Mouse (Mus musculus) midbrain, embryonic 11.5 days (tissue): Measurements from ENCODE around the gene Mum1. TPM values are rescaled to one million over a fixed set of nuclear protein-coding genes. Genes with fewer than 3 reads are reported as not detected.

ENCODE experiments used
- ATAC-seq: fragments of 200-750 bp; cut with Nextera tagmentation; 2 replicates; pipeline ENCODE4 v1.8.0; 2017; ENCODE audit warnings: moderate TSS enrichment, moderate library complexity; ENCODE audit not compliant: low FRiP score
- DNase-seq: peaks from one replicate; pipeline ENCODE4 v3.0.0; 2015; ENCODE audit warnings: low spot score; ENCODE audit errors: missing footprints
- H3K27ac ChIP-seq: fragments of 300-500 bp; sonication (generic); 2 replicates; pipeline ENCODE4 v1.5.1; 2014; ENCODE audit warnings: low read depth, low read length
- H3K27me3 ChIP-seq: fragments of 300-500 bp; sonication (generic); 2 replicates; pipeline ENCODE4 v1.6.1; 2014; ENCODE audit warnings: mild to moderate bottlenecking, low read length, moderate library complexity, mixed read lengths; ENCODE audit not compliant: control insufficient read depth, insufficient read depth
- H3K36me3 ChIP-seq: fragments of 300-500 bp; sonication (generic); 2 replicates; pipeline ENCODE4 v1.6.1; 2014; ENCODE audit warnings: mild to moderate bottlenecking, low read length, moderate library complexity, mixed read lengths; ENCODE audit not compliant: control insufficient read depth, insufficient read depth
- H3K4me1 ChIP-seq: fragments of 300-500 bp; sonication (generic); 2 replicates; pipeline ENCODE4 v1.6.1; 2014; ENCODE audit warnings: low read length; ENCODE audit not compliant: control insufficient read depth, insufficient read depth
- H3K4me2 ChIP-seq: fragments of 300-500 bp; sonication (generic); 2 replicates; pipeline ENCODE4 v1.6.1; 2014; ENCODE audit warnings: mild to moderate bottlenecking, moderate library complexity
- H3K4me3 ChIP-seq: fragments of 300-500 bp; sonication (generic); 2 replicates; pipeline ENCODE4 v1.5.1; 2014; ENCODE audit warnings: low read depth, low read length
- H3K9ac ChIP-seq: fragments of 300-500 bp; sonication (generic); 2 replicates; pipeline ENCODE4 v1.6.1; 2014; ENCODE audit warnings: low read length
- H3K9me3 ChIP-seq: fragments of 300-500 bp; sonication (generic); 2 replicates; pipeline ENCODE4 v1.6.1; 2016; ENCODE audit warnings: low read length; ENCODE audit not compliant: control insufficient read depth
- WGBS: fragments of 180-500 bp; shearing (Covaris S2); extraction: QIAGEN DNeasy Blood & Tissue Kit; methylation state at CpG from one replicate; pipeline ENCODE4 v1.1.7; 2014; 5-methylcytosine and 5-hydroxymethylcytosine counted together
- microRNA-seq: library from miRNA; unstranded; fragments of <30 nt; microRNA quantifications from one replicate; pipeline ENCODE4, GENCODE M21; 2017
- polyA plus RNA-seq: library from polyadenylated mRNA; unstranded; fragments of >200 nt; fragmentation: Nextera tagmentation; extraction: Ambion mirVana; gene quantifications from 2 replicates; pipeline ENCODE4 v1.2.1, GENCODE M21; 2014

The Mum1 gene
- polyA plus RNA-seq, 1 experiment from 2014 or later: 142 TPM

DNA sequence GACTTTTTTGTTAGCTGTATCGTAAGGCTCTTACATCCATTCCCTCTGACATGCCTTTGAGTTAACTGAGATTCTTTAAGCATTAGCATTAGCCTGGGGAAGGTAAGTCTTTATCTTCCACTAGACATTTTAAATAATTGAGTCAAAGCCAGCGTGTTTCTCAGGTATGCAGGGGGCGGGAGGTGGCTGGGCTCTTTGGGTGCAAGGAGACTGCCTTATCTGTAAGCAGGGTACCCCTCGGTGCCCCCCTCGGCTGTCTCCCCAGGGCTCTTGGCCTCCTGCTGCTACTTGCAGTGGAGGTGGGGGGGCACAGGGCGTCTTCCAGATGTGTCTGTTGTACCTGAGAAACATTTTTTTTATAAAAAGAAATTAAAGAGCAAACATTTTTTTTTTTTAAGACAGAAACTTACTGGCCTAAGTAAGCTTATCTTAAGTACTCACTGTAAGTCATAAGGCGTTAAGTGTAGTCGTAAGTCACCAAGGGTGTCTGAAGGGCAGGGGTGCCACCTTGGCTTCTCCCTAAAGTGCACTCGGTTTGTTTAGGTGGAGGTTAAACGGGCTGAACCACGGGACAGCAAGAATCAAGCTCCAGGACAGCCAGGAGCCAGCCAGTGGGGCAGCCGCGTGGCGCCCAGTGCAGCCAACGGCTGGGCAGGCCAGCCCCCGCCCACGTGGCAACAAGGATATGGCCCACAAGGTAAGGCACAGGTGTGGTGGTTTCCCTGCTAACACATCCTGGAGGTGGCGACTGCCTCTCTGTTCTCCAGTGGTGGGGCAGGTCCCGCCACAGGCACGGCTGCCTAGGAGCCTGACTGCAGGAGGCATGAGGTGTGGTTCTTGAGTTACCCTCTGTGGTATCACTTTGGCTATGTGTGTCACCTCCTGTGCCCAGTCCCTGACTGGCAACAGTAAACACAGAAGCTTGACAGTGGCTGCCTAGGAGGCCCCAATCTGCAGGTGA, 56.5 kb downstream of the Mum1 start:
- Histone ChIP-seq H3K9ac (no peak overlapping the region), H3K9me3 (no peaks in the 10 kb centered on the region), H3K36me3 (peaks cover 49% of the 10 kb centered on the region), H3K27me3 (no peaks in the 10 kb centered on the region), H3K4me2 (no peak overlapping the region), H3K4me1 (no peaks in the 10 kb centered on the region), H3K4me3 (no peak overlapping the region), H3K27ac (no peak overlapping the region)
- DNase-seq (no peak), ATAC-seq (no peak)
- WGBS: 92% methylated on average over 20 of the region's 20 CpGs

DNA sequence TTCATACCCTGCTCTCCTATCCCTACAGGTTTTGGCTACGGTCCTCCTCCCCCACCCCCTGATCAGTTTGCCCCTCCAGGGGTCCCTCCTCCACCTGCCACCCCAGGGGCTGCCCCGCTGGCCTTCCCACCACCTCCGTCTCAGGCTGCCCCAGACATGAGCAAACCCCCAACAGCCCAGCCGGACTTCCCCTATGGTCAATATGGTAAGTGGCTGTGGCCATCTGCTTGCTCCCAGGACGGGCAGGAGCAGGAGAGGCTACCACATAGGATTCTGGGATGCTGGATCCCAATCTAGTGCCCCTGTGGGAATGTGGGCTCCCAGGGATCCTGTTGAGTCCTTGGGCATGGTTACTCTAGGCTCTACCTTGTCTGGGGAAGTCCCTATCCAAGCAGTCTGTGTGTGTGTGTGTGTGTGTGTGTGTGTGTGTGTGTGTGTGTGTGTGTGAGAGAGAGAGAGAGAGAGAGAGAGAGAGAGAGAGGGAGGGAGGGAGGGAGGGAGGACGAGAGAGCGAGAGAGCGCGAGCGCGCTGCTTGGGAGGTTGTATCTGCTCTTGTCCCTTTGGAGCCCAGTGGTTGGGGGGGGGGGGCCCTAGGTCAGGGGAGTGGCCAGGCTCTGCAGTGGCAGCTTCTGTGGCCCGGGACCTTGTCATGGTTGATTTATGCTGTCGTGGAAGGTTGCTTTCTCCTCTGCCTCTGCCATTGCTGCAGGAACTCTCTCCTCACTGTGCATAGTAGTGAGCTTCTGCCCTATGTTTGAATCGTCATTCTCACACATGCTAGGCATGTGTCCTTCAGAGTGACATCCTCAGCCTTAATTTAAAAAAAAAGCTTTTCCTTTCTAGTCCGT, 59.2 kb downstream of the Mum1 start:
- Histone ChIP-seq H3K4me2 (no peak overlapping the region), H3K4me3 (no peak overlapping the region), H3K4me1 (no peaks in the 10 kb centered on the region), H3K27me3 (no peaks in the 10 kb centered on the region), H3K9ac (no peak overlapping the region), H3K36me3 (peaks cover 33% of the 10 kb centered on the region), H3K27ac (no peak overlapping the region), H3K9me3 (no peaks in the 10 kb centered on the region)
- ATAC-seq (no peak), DNase-seq (no peak)
- 79% methylated on average over 15 of the region's 15 CpGs for WGBS

DNA sequence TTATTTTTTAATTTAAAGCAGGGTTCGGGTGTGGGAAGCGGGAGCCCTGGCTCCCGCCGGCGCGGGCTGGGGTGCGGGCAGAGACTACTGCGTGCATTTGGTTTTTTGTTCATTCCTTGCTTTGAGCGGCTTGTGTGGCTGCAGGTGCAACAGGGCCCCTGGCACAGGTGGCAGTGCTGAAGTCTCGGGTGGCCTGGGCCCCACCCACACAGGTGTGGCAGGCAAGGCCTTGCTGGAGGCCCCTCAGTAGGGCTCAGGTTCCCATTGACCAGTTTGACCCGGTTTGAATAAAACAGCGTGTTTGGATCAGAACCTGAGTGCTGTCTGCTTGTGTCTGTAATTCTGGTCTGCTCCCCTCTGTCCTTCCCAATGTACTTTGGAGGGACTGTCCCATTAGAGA, 61.9 kb downstream of the Mum1 start:
- Histone ChIP-seq H3K4me2 (no peak overlapping the region), H3K36me3 (peaks cover 31% of the 10 kb centered on the region), H3K4me3 (no peak overlapping the region), H3K27ac (no peak overlapping the region), H3K27me3 (no peaks in the 10 kb centered on the region), H3K9ac (no peak overlapping the region), H3K4me1 (peaks cover 5% of the 10 kb centered on the region; the same call in 1 of the 2 replicates), H3K9me3 (no peaks in the 10 kb centered on the region)
- 93% methylated on average over 12 of the region's 12 CpGs for WGBS
- ATAC-seq (no peak), DNase-seq (no peak)

DNA sequence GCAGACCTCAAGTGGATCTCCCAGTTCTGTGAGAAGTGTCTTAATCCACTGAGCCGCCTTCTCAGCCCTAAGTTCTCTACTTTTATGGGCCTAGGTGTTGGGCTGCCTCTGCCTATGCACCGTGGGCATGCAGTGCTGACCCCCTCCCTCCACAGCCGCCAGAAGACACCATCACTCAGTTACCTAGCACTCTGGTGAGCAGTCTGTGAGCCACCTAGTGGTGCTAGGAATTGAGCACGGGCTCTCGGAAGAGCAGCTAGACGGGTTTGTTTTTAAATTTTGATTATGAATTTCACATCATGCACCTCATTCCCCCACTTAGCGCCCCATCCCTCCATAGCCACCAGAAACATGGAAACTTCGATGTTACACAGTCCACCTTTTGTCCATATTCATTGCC, 62.4 kb downstream of the Mum1 start:
- Histone ChIP-seq H3K4me1 (peaks cover 11% of the 10 kb centered on the region; the same call in 1 of the 2 replicates), H3K9me3 (no peaks in the 10 kb centered on the region), H3K27me3 (no peaks in the 10 kb centered on the region), H3K9ac (no peak overlapping the region), H3K4me2 (no peak overlapping the region), H3K36me3 (peaks cover 26% of the 10 kb centered on the region), H3K4me3 (no peak overlapping the region), H3K27ac (no peak overlapping the region)
- 74% methylated on average over 8 of the region's 8 CpGs for WGBS
- ATAC-seq: no peak
- DNase-seq: no peak

DNA sequence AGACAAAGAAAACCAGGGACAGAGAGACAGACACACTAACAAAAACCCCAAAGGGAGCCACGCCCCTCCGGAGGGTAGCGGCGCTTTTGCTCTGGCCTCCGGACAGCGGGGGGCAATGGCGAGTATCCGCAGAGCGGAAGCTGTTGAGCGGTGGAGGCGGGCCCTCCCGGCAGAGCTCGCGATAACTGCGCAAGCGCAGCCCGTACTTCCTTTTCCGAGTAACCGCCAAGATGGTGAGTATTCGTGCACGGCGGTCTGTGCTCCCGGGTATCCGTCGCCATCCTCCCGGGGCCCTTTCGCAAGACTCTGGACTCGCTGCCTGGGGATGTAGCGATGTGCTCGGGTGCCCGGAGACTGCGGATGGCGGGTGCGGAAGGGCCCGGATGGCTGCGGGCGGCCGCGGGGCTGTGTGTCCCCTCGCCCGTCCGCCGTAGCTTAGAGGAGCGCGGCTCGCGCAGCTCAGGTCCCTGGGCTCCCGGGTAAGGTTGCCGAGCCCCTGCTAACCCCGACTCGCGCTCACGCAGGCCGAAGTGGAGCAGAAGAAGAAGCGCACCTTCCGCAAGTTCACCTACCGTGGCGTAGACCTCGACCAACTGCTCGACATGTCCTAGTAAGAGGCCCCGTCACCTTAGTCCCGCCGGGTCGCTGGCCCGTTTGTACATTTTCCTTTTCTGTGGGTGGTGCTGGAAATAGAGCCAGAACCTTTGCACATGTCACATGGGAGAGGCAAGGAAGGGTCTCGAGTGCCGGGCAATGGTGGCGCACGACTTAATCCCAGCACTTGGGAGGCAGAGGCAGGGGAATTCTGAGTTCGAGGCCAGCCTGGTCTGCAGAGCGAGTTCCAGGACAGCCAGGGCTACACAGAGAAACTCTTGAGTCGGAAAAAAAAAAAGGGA, 66.3 kb downstream of the Mum1 start, which contains the start of gene Rps15:
Rps15 (plus strand) TSS at position 203 of the 896 bp plus-strand sequence.
- Histone ChIP-seq H3K4me2 (peak within 1 kb of the TSS; percentile 99), H3K27ac (peak within 1 kb of the TSS; percentile 88), H3K9me3 (no peaks in the 10 kb centered on the region), H3K9ac (peak within 1 kb of the TSS; percentile 99), H3K36me3 (peaks cover 17% of the 10 kb centered on the region), H3K27me3 (no peaks in the 10 kb centered on the region), H3K4me3 (peak within 1 kb of the TSS; percentile 91), H3K4me1 (peaks cover 36% of the 10 kb centered on the region)
- ATAC-seq: peak; percentile 85
- DNase-seq: peak; percentile 99
- under 1% methylated on average over 71 of the region's 72 CpGs for WGBS

DNA sequence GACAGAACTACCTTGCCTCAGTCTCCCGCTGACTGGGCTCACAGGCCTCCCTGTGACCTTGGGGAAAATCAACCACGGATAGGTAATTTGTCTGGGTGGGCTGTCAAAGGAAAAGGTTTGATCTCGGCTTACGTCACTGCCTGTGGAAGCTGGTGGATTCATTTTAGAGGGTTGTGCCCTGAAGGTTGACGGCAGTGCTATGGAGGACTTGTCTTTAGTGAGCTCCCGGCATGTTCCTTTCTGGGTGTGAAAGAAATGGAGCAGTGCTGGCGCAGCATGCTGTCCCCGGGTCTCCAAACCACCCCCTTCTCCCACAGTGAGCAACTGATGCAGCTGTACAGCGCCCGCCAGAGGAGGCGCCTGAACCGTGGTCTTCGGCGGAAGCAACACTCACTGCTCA, 67.1 kb downstream of the Mum1 start:
- H3K4me3 ChIP-seq: peak overlapping the region; percentile 91
- DNase-seq (peak; percentile 84), ATAC-seq (no peak)
- H3K9me3 ChIP-seq: no peaks in the 10 kb centered on the region
- peaks cover 13% of the 10 kb centered on the region for H3K36me3 ChIP-seq
- 0 out of 2 replicates have a peak overlapping the region, but pooled peaks have one; percentile 20 for H3K27ac ChIP-seq
- WGBS: 27% methylated on average over 14 of the region's 14 CpGs
- peaks cover 43% of the 10 kb centered on the region for H3K4me1 ChIP-seq
- H3K9ac ChIP-seq: peak overlapping the region; percentile 99
- H3K27me3 ChIP-seq: no peaks in the 10 kb centered on the region
- H3K4me2 ChIP-seq: peak overlapping the region; percentile 99

Small RNAs within 50 kb of the gene (microRNA-seq; reads per million reads assigned to microRNA genes)
- 1.5 reads per million for gene Mir6911

Other genes with a start within 250 kb of the Mum1 start
- 11.9 and 13.5 TPM in 2 replicates for gene Tmem259, start 242.1 kb upstream of the Mum1 start, polyA plus RNA-seq
- 158 and 160 TPM in 2 replicates for gene Cnn2, start 237.8 kb upstream of the Mum1 start, polyA plus RNA-seq
- gene Abca7, start 229.9 kb upstream of the Mum1 start, polyA plus RNA-seq: 2.8 and 2.9 TPM in 2 replicates
- gene Arhgap45, start 209.8 kb upstream of the Mum1 start, polyA plus RNA-seq: 3.6 and 3.8 TPM in 2 replicates
- gene Polr2e, start 186.6 kb upstream of the Mum1 start, polyA plus RNA-seq: 200 and 225 TPM in 2 replicates
- 581 and 594 TPM in 2 replicates for gene Gpx4, start 179.3 kb upstream of the Mum1 start, polyA plus RNA-seq
- 7.0 and 7.3 TPM in 2 replicates for gene Sbno2, start 120.9 kb upstream of the Mum1 start, polyA plus RNA-seq
- 18.5 and 23.1 TPM in 2 replicates for gene Stk11, start 110.6 kb upstream of the Mum1 start, polyA plus RNA-seq
- 329 and 355 TPM in 2 replicates for gene Atp5d, start 87.8 kb upstream of the Mum1 start, polyA plus RNA-seq
- 11.1 and 11.8 TPM in 2 replicates for gene Cbarp, start 85.6 kb upstream of the Mum1 start, polyA plus RNA-seq
- 66.0 and 71.3 TPM in 2 replicates for gene Midn, start 78.2 kb upstream of the Mum1 start, polyA plus RNA-seq
- gene Cirbp, start 60.4 kb upstream of the Mum1 start, polyA plus RNA-seq: 81.5 and 87.1 TPM in 2 replicates
- gene 1600002K03Rik, start 53.5 kb upstream of the Mum1 start, polyA plus RNA-seq: 8.0 and 8.7 TPM in 2 replicates
- 78.1 and 91.7 TPM in 2 replicates for gene Efna2, start 47.0 kb upstream of the Mum1 start, polyA plus RNA-seq
- 209 and 229 TPM in 2 replicates for gene Ndufs7, start 22.7 kb downstream of the Mum1 start, polyA plus RNA-seq
- gene Gamt, start 34.6 kb downstream of the Mum1 start, polyA plus RNA-seq: 24.6 and 28.9 TPM in 2 replicates
- gene Dazap1, start 35.1 kb downstream of the Mum1 start, polyA plus RNA-seq: 37.8 and 42.6 TPM in 2 replicates
- gene Rps15, start 66.0 kb downstream of the Mum1 start, polyA plus RNA-seq: 752 and 845 TPM in 2 replicates
- 63.4 and 66.5 TPM in 2 replicates for gene Apc2, start 69.5 kb downstream of the Mum1 start, polyA plus RNA-seq
- 36.2 and 40.8 TPM in 2 replicates for gene 2310011J03Rik, start 94.1 kb downstream of the Mum1 start, polyA plus RNA-seq
- 1.5 and 1.8 TPM in 2 replicates for gene Pcsk4, start 103.1 kb downstream of the Mum1 start, polyA plus RNA-seq
- 4.0 and 4.5 TPM in 2 replicates for gene Reep6, start 103.5 kb downstream of the Mum1 start, polyA plus RNA-seq
- 0.11 and 0.31 TPM in 2 replicates for gene Adamtsl5, start 122.0 kb downstream of the Mum1 start, polyA plus RNA-seq
- 0.05 and 0.22 TPM in 2 replicates for gene Plk5, start 130.0 kb downstream of the Mum1 start, polyA plus RNA-seq
- 11.8 and 12.4 TPM in 2 replicates for gene Mex3d, start 161.2 kb downstream of the Mum1 start, polyA plus RNA-seq
- 222 and 252 TPM in 2 replicates for gene Mbd3, start 173.1 kb downstream of the Mum1 start, polyA plus RNA-seq
- 404 and 476 TPM in 2 replicates for gene Uqcr11, start 180.4 kb downstream of the Mum1 start, polyA plus RNA-seq
- gene Tcf3, start 207.2 kb downstream of the Mum1 start, polyA plus RNA-seq: 135 and 154 TPM in 2 replicates